Comparison of ENCODE assay signal across 12 mouse cellular contexts in the genomic region with DNA sequence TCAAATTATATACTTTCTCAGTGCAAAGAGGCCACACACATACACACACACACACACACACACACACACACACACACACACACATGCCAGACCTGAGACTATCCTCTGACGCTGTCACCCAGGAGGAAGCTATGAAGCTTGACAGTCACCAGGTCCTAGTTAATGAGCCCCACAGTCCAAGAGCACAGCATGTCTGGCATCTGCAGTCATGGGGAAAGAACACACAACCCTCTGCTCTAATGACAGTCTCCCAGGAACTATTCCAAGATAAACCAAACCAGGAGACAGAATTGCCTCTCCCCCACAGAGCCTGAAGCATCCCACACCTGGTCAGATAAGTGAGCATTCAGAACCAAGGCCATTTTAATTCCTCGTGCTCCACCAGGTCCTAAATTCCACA.
DNase-seq lines count a peak whose midpoint lies in the region; ATAC-seq and TF ChIP-seq lines count a peak whose summit lies in the region.
"Had no signal": no experiment of that assay in that cellular context is flagged by ENCODE, and none has a peak within 500 bp of the region (broad histone marks: within the 10 kb centered on the region; RNA-seq: fewer than 3 reads in every experiment).

No protein-coding gene starts in this region.

- 36% methylated on average over 2 of the region's 2 CpGs for WGBS in heart, embryonic 16.5 days
- 57% methylated on average over 2 of the region's 2 CpGs for WGBS in hindbrain, embryonic 15.5 days

- H3K27me3 ChIP-seq in heart, embryonic 16.5 days (ENCODE audit: control insufficient read depth, insufficient read depth, low read length) = no peaks in the 10 kb centered on the region
- no peaks in the 10 kb centered on the region for H3K27me3 ChIP-seq in Patski
- H3K27me3 ChIP-seq in hindbrain, embryonic 15.5 days = no peaks in the 10 kb centered on the region
- H3K27me3 ChIP-seq: lung, embryonic 15.5 days had no signal

- POLR2A ChIA-PET in Patski (lab: Charles Lee) = no interaction called here

- ATAC-seq in heart, embryonic 16.5 days (replicated peaks; ENCODE audit: extremely low read depth, insufficient read depth, low FRiP score) = peak; percentile 41; the same call in 1 of the 2 replicates
- peak; percentile 88 for ATAC-seq in Patski
- ATAC-seq in hindbrain, embryonic 15.5 days (ENCODE audit: low FRiP score, low read depth) = peak; percentile 72

- peak overlapping the region; percentile 39 for H3K27ac ChIP-seq in heart, embryonic 16.5 days (ENCODE audit: low read length)
- H3K27ac ChIP-seq in hindbrain, embryonic 15.5 days (replicated peaks) = no peak overlapping the region
- H3K27ac ChIP-seq: lung, embryonic 15.5 days had no signal

- no peak overlapping the region for H3K9ac ChIP-seq in heart, embryonic 16.5 days (ENCODE audit: low read length)
- no peak overlapping the region for H3K9ac ChIP-seq in hindbrain, embryonic 15.5 days
- H3K9ac ChIP-seq: lung, embryonic 15.5 days had no signal

- H3K4me1 ChIP-seq in heart, embryonic 16.5 days (ENCODE audit: control insufficient read depth, insufficient read depth, low read length) = peaks cover 7% of the 10 kb centered on the region; the same call in 1 of the 2 replicates
- 0 out of 2 replicates have a peak, but pooled peaks cover 3% of the 10 kb centered on the region for H3K4me1 ChIP-seq in hindbrain, embryonic 15.5 days (replicated peaks)
- H3K4me1 ChIP-seq: lung, embryonic 15.5 days had no signal

- H3K36me3 ChIP-seq in heart, embryonic 16.5 days (ENCODE audit: control insufficient read depth, insufficient read depth) = no peaks in the 10 kb centered on the region
- no peaks in the 10 kb centered on the region for H3K36me3 ChIP-seq in hindbrain, embryonic 15.5 days
- H3K36me3 ChIP-seq: lung, embryonic 15.5 days had no signal

- no peaks in the 10 kb centered on the region for H3K9me3 ChIP-seq in heart, embryonic 16.5 days (replicated peaks; ENCODE audit: control insufficient read depth, low read length)
- H3K9me3 ChIP-seq in hindbrain, embryonic 15.5 days = no peaks in the 10 kb centered on the region
- H3K9me3 ChIP-seq: lung, embryonic 15.5 days had no signal

- no peak overlapping the region for H3K4me3 ChIP-seq in heart, embryonic 16.5 days (ENCODE audit: low read length)
- no peak overlapping the region for H3K4me3 ChIP-seq in hindbrain, embryonic 15.5 days
- H3K4me3 ChIP-seq: lung, embryonic 15.5 days had no signal

- CTCF ChIA-PET in Patski (lab: Charles Lee) = no interaction called here

- no peak for TF ChIP-seq CTCF in Patski (IDR thresholded peaks at IDR 0.05)

- intact Hi-C loops in heart, postnatal 36 days (cut with DNase I) = no loop called here

- in situ Hi-C loops in Patski (cut with MboI; ENCODE audit: low pct_unique_long_range_greater_than_20kb) = no loop called here

- no peak for DNase-seq in heart, postnatal 36 days
- DNase-seq in Patski (ENCODE audit: low read depth, low spot score) = peak; percentile 41
- DNase-seq in cerebellum, adult 8-10 months = peak; percentile 15
- no peak for DNase-seq in spleen, adult 12 weeks (ENCODE audit: low spot score)
- DNase-seq in natural killer cell, adult 2 months (ENCODE audit: low spot score in 2 of 2) = no peak
- DNase-seq in left cerebral cortex, adult 9 months (ENCODE audit: low spot score in 2 of 2) = no peak
- DNase-seq: embryo, embryonic 11 days; gastrocnemius, postnatal 36 days; thymus, postnatal 25 days had no signal

- no peak overlapping the region for H3K4me2 ChIP-seq in heart, embryonic 16.5 days (ENCODE audit: low read depth, low read length)
- no peak overlapping the region for H3K4me2 ChIP-seq in hindbrain, embryonic 15.5 days
- H3K4me2 ChIP-seq: lung, embryonic 15.5 days had no signal

Comparison
In these comparisons a context has a peak if more than half of its experiments do, and no peak if none do; other contexts are left out.
1. DNase-seq: peak in Patski (single experiment) and cerebellum, adult 8-10 months (single experiment); none in heart, postnatal 36 days (0 of 2), spleen, adult 12 weeks (single experiment), natural killer cell, adult 2 months (0 of 2) and left cerebral cortex, adult 9 months (0 of 2).
2. Peak in every context shown above with its lines, with median percentiles within 50 percentile points of each other: ATAC-seq.